Mouse (Mus musculus): Measurements from ENCODE around the gene Scrn3. TPM values are rescaled to one million over a fixed set of nuclear protein-coding genes. Genes with fewer than 3 reads are reported as not detected.

The Scrn3 gene
- polyA plus RNA-seq, 1 experiment from 2014 or later, result 7.9 TPM

DNA sequence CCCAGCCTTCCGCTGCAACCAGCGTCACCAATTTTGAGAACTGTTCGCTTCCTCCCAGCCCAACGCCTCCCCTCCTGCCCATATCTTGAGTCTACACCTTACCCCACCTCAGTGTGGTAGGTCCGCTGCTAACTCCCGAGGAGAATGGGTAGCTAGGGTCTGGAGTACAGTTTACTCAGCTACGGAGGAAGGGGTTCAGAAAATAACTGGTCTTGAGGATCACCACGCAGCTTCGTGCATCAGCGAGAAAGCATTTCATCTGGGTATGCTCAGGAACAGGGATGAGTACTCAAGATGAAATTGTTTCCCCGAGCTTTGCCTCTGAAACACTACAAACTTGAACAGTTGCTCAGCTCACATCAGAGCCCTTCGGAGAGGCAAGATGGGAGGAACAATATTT is 44.1 kb upstream of the Scrn3 start:
- Histone ChIP-seq H3K36me3 (ENCODE audit: control insufficient read depth, insufficient read depth, low read length) (no peaks in the 10 kb centered on the region), H3K9me3 (ENCODE audit: control insufficient read depth, low read length) (no peaks in the 10 kb centered on the region), H3K27me3 (ENCODE audit: control insufficient read depth, insufficient read depth, low read length) (peaks cover 91% of the 10 kb centered on the region), H3K4me1 (ENCODE audit: control insufficient read depth, insufficient read depth, low read length) (peaks cover 13% of the 10 kb centered on the region; the same call in 1 of the 2 replicates), H3K9ac (replicated peaks; ENCODE audit: low read length) (no peak overlapping the region), H3K4me3 (replicated peaks; ENCODE audit: low read depth, low read length) (no peak overlapping the region), H3K27ac (replicated peaks; ENCODE audit: low read depth, low read length) (no peak overlapping the region), H3K4me2 (ENCODE audit: low read length) (no peak overlapping the region)
- DNase-seq, result peak; percentile 51
- WGBS, result 2% methylated on average over 12 of the region's 12 CpGs
- no peak for ATAC-seq (ENCODE audit: low FRiP score, low TSS enrichment)

DNA sequence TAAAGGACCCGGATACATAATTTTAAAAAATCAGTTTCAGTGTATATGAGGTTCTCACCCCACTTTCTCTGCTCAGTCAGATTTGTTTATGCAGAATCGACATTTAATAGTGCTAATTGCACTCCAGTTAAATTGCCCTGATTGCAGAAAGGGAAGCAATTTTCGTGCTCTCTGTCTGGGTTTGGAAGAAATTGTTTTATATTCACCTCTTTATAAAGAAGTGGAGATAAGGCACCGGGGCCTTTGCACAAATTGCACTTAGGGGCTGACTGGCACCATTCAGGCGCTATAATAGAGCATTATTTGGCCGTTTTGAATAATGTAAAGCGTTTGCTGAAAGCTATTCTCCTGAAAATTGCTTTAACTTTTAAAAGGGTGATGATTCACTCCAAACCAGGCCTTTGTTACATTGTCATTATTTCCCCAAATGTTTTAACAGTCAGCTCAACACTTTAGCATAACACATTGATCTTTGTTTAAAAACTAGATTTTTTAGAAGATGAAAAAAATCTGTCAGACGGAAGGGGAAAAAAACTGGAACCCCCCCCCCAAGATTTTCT is 43.5 kb upstream of the Scrn3 start:
- ATAC-seq (ENCODE audit: low FRiP score, low TSS enrichment) (no peak), DNase-seq (peak; percentile 36)
- 4% methylated on average over 8 of the region's 8 CpGs for WGBS
- Histone ChIP-seq H3K9ac (replicated peaks; ENCODE audit: low read length) (no peak overlapping the region), H3K36me3 (ENCODE audit: control insufficient read depth, insufficient read depth, low read length) (no peaks in the 10 kb centered on the region), H3K27ac (replicated peaks; ENCODE audit: low read depth, low read length) (no peak overlapping the region), H3K9me3 (ENCODE audit: control insufficient read depth, low read length) (no peaks in the 10 kb centered on the region), H3K4me1 (ENCODE audit: control insufficient read depth, insufficient read depth, low read length) (peaks cover 14% of the 10 kb centered on the region), H3K4me3 (replicated peaks; ENCODE audit: low read depth, low read length) (no peak overlapping the region), H3K4me2 (ENCODE audit: low read length) (no peak overlapping the region), H3K27me3 (ENCODE audit: control insufficient read depth, insufficient read depth, low read length) (peaks cover 91% of the 10 kb centered on the region)

DNA sequence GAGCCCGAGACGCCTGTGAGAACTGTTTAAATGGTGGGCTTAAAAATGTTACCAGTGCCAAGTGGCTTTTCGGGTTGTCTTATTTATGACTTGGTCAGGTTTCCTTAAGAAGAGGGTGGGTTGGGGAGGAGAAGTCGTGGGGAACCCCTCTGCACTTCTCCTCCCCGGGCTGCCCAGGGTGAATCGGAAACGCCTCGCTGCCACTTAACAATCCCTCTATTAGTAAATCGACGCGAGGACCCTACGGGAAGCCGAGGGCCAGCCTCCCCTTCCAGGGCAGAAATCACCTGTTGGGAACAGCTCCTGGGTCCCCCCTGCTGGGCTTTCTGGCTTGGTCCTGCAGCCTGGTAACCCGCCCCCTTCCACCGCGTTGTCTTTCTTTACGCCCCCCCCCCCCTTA is 42.7 kb upstream of the Scrn3 start:
- no peak overlapping the region for H3K9ac ChIP-seq (replicated peaks; ENCODE audit: low read length)
- H3K36me3 ChIP-seq (ENCODE audit: control insufficient read depth, insufficient read depth, low read length), result no peaks in the 10 kb centered on the region
- ATAC-seq (ENCODE audit: low FRiP score, low TSS enrichment) (no peak), DNase-seq (peak; percentile 35)
- peaks cover 89% of the 10 kb centered on the region for H3K27me3 ChIP-seq (ENCODE audit: control insufficient read depth, insufficient read depth, low read length)
- no peak overlapping the region for H3K27ac ChIP-seq (replicated peaks; ENCODE audit: low read depth, low read length)
- WGBS, result under 1% methylated on average over 17 of the region's 17 CpGs
- peak overlapping the region; percentile 4; the same call in 1 of the 2 replicates for H3K4me2 ChIP-seq (ENCODE audit: low read length)
- H3K4me3 ChIP-seq (replicated peaks; ENCODE audit: low read depth, low read length), result no peak overlapping the region
- H3K9me3 ChIP-seq (ENCODE audit: control insufficient read depth, low read length), result no peaks in the 10 kb centered on the region
- H3K4me1 ChIP-seq (ENCODE audit: control insufficient read depth, insufficient read depth, low read length), result peaks cover 15% of the 10 kb centered on the region

DNA sequence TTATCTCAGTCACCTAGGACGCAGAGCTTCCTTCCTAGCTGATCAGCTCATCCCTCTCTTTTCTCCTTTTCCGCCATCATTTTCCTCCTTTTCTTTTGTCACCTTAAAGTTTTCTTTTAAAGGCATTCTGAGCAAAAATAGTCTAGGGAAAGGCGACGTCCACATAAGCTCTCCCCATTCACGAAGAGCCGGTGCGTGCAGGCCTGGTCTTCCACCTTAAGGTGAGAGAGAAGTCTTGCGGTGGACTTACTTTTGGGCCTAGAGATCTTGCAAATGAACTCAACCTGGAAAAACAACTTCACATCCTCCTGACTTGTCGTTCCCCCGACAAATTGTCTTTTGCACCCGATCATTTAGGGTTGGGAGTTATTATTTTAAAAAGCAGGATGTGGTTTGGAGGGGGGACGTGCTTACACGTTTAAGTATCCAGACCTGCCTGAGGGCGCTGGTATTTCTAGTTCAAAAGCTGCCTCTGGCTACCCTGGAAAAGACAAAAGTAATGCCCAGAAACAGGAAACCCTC is 42.3 kb upstream of the Scrn3 start:
- Histone ChIP-seq H3K27me3 (ENCODE audit: control insufficient read depth, insufficient read depth, low read length) (peaks cover 88% of the 10 kb centered on the region), H3K4me2 (ENCODE audit: low read length) (peak overlapping the region; percentile 54), H3K4me1 (ENCODE audit: control insufficient read depth, insufficient read depth, low read length) (peaks cover 15% of the 10 kb centered on the region), H3K9me3 (ENCODE audit: control insufficient read depth, low read length) (no peaks in the 10 kb centered on the region), H3K27ac (replicated peaks; ENCODE audit: low read depth, low read length) (no peak overlapping the region), H3K4me3 (replicated peaks; ENCODE audit: low read depth, low read length) (no peak overlapping the region), H3K9ac (replicated peaks; ENCODE audit: low read length) (no peak overlapping the region), H3K36me3 (ENCODE audit: control insufficient read depth, insufficient read depth, low read length) (no peaks in the 10 kb centered on the region)
- DNase-seq (peak; percentile 35), ATAC-seq (ENCODE audit: low FRiP score, low TSS enrichment) (no peak)
- WGBS, result 2% methylated on average over 14 of the region's 14 CpGs

DNA sequence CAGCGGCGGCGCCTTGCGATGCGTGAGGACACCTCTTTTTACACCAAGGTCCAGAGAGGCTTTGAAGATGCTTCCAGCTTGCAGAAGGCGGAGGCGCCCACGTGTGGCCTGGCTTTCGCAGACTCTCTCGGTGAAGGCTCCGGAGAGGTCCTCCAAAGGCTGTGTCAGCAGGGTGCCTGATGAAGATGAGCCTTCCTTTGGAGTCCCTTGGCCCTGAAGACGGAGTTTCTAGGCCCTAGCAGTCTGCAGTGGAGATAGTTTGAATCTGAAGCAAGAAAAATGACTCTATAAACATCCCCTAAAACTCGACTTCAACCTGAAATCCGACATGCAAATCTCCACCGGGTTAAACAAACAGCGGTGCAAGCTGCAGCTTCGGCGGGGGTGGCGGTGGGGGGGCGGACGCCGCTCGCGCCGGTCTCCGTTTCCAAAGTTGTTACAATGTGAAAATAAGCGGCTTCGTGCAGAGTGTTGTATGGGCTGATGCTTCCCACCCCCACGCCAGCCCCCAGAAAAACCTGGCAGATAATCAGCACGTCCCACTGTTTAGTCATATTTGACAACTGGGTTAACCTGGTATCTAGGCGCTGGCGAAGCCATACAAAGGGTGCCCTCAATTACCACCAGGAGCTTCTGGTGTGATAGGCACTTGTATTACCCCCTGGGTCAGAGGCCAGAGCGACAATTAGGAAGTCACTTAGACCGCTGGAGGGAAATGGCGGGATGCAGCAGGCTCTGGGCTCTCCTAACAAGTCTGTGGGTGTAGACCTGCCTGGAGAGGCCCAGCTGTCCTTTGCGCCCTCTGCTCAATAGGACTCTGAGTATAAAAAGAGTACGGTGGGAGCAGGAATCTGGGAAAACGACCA is 41.6 kb upstream of the Scrn3 start:
- under 1% methylated on average over 38 of the region's 38 CpGs for WGBS
- no peak for ATAC-seq (ENCODE audit: low FRiP score, low TSS enrichment)
- Histone ChIP-seq H3K36me3 (ENCODE audit: control insufficient read depth, insufficient read depth, low read length) (no peaks in the 10 kb centered on the region), H3K9me3 (ENCODE audit: control insufficient read depth, low read length) (no peaks in the 10 kb centered on the region), H3K27ac (replicated peaks; ENCODE audit: low read depth, low read length) (no peak overlapping the region), H3K27me3 (ENCODE audit: control insufficient read depth, insufficient read depth, low read length) (peaks cover 83% of the 10 kb centered on the region), H3K4me1 (ENCODE audit: control insufficient read depth, insufficient read depth, low read length) (peaks cover 15% of the 10 kb centered on the region), H3K4me3 (replicated peaks; ENCODE audit: low read depth, low read length) (peak overlapping the region; percentile 37), H3K4me2 (ENCODE audit: low read length) (peak overlapping the region; percentile 54), H3K9ac (replicated peaks; ENCODE audit: low read length) (no peak overlapping the region)
- DNase-seq, result peak; percentile 74

DNA sequence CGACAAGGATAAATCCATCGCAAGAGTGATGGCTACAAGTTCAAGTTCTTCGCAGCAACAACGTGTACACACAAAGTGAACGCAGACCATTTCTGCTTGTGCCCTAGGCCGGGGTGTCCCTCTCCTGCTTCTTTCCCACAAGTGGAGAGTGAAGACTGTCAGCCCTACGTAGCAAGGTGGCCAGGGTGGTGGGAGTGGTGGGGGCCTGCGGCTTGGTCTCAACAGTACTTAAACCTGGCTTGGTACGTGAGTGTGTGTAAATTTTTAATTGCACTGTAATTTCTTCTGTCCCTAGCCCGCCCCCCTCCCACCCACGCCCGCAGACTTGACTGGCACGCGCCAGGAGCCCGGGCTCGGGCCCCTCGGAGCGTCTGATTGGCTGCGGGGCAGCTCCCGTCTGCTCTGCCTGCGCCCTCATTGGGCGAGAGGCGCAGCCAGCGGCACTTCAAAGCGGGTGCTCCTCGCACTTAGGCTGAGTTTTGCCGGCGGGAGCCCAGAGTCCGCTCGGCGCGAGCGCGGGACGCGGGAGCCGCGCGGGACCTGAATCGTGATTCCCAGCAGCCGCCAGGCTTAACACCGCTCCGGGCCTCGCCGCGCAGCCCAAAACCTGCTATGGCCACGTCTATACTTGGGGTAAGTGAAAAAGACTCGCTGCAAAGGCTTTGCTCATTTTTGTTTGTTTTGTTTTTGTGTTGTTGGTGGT is 40.8 kb upstream of the Scrn3 start, which contains the start of gene Sp9:
Gene Sp9, plus strand, starts transcription at position 467 of the 703 bp plus-strand sequence.
- peak within 1 kb of the TSS; percentile 61; the same call in 1 of the 2 replicates for H3K27ac ChIP-seq (replicated peaks; ENCODE audit: low read depth, low read length)
- no peaks in the 10 kb centered on the region for H3K9me3 ChIP-seq (ENCODE audit: control insufficient read depth, low read length)
- no peaks in the 10 kb centered on the region for H3K36me3 ChIP-seq (ENCODE audit: control insufficient read depth, insufficient read depth, low read length)
- DNase-seq, result peak; percentile 86
- peaks cover 82% of the 10 kb centered on the region for H3K27me3 ChIP-seq (ENCODE audit: control insufficient read depth, insufficient read depth, low read length)
- peak within 1 kb of the TSS; percentile 54 for H3K4me2 ChIP-seq (ENCODE audit: low read length)
- H3K9ac ChIP-seq (replicated peaks; ENCODE audit: low read length), result peak within 1 kb of the TSS; percentile 49; the same call in 1 of the 2 replicates
- WGBS, result under 1% methylated on average over 48 of the region's 48 CpGs
- peaks cover 15% of the 10 kb centered on the region for H3K4me1 ChIP-seq (ENCODE audit: control insufficient read depth, insufficient read depth, low read length)
- ATAC-seq (ENCODE audit: low FRiP score, low TSS enrichment), result peak; percentile 81
- peak within 1 kb of the TSS; percentile 37 for H3K4me3 ChIP-seq (replicated peaks; ENCODE audit: low read depth, low read length)

DNA sequence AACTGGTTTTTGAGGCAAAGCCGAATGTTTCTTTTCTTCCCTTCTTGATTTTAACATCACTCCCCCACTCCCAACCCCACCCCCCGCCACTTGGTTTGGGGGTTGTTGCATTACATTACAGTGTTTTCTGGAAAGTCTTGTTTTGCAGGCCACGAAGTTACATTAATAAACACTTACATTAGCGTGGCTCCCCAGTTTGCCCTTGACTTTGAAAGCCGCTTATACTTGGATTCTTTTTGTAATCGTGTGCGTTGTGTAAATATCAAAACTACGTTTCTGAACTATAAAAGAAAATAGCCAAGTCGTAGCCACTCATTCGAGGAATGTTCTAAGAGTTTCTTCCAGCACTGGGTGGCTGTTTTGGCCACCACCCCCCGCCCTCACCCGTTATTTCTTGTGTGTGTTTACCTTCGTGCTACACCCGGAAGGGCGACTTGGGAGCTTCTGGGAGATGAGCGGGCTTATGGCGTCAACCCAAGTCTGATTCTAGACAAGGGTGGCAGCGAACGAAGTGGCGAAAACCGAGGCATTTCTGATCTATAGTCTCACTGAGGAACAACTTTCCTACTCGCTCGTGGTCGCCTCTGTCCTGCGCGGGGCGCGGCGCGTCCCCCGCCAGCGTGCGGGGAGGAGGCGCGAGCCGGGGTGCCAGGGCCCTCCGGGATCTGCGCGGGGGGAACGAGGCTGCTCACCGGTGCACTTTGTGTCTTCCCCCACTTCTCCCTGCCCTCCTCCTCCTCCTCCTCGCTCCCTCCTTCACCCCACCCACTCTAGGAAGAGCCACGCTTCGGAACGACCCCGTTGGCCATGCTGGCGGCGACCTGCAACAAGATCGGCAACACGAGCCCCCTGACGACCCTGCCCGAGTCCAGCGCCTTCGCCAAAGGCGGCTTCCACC is 39.8 kb upstream of the Scrn3 start:
- H3K9me3 ChIP-seq (ENCODE audit: control insufficient read depth, low read length), result no peaks in the 10 kb centered on the region
- peak overlapping the region; percentile 54 for H3K4me2 ChIP-seq (ENCODE audit: low read length)
- DNase-seq, result peak; percentile 58
- no peaks in the 10 kb centered on the region for H3K36me3 ChIP-seq (ENCODE audit: control insufficient read depth, insufficient read depth, low read length)
- no peak for ATAC-seq (ENCODE audit: low FRiP score, low TSS enrichment)
- peak overlapping the region; percentile 61 for H3K27ac ChIP-seq (replicated peaks; ENCODE audit: low read depth, low read length)
- H3K4me3 ChIP-seq (replicated peaks; ENCODE audit: low read depth, low read length), result peak overlapping the region; percentile 37
- peaks cover 15% of the 10 kb centered on the region for H3K4me1 ChIP-seq (ENCODE audit: control insufficient read depth, insufficient read depth, low read length)
- peak overlapping the region; percentile 49 for H3K9ac ChIP-seq (replicated peaks; ENCODE audit: low read length)
- under 1% methylated on average over 55 of the region's 55 CpGs for WGBS
- H3K27me3 ChIP-seq (ENCODE audit: control insufficient read depth, insufficient read depth, low read length), result peaks cover 77% of the 10 kb centered on the region

All from midbrain, embryonic 14.5 days (tissue).